Mouse (Mus musculus): Measurements from ENCODE around the gene Dap3.
"Not testable (repeated sequence)": the region's sequence is repeated elsewhere in the genome, so short reads cannot be mapped to it uniquely, and the experiment has no call there.

Dap3 gene

GRCm38 (mm10) chr3:88950576-88951326 is at the start of gene Dap3, which contains the start of gene Ash1l:
Gene Dap3 (minus strand): TSS chr3:88951181.
Gene Ash1l (plus strand): TSS chr3:88950622.
- DNase-seq, result peak; percentile 69

GRCm38 (mm10) chr3:88992793-88993192 is 41.8 kb upstream of the Dap3 start:
- DNase-seq, result no peak

- DNase-seq, result no peak
Observed at GRCm38 (mm10) chr3:88983921-88984381, 33.0 kb upstream of the Dap3 start.

GRCm38 (mm10) chr3:88981206-88982010 is 30.4 kb upstream of the Dap3 start:
- DNase-seq, result no peak

GRCm38 (mm10) chr3:88975012-88975411 is 24.0 kb upstream of the Dap3 start:
- DNase-seq, result no peak

- DNase-seq, result not testable (repeated sequence)
Observed at GRCm38 (mm10) chr3:88963211-88963610, 12.2 kb upstream of the Dap3 start.

- no peak for DNase-seq
Observed at GRCm38 (mm10) chr3:88953736-88954135, 2.8 kb upstream of the Dap3 start.

GRCm38 (mm10) chr3:88953246-88953645 is 2.3 kb upstream of the Dap3 start:
- no peak for DNase-seq

GRCm38 (mm10) chr3:88951327-88951800 is 383 bp upstream of the Dap3 start:
- no peak for DNase-seq

- peak; percentile 91 for DNase-seq
Observed at GRCm38 (mm10) chr3:88949786-88950575, 1.0 kb downstream of the Dap3 start.

- no peak for DNase-seq
Observed at GRCm38 (mm10) chr3:88944109-88944508, 6.9 kb downstream of the Dap3 start.

GRCm38 (mm10) chr3:88942316-88942880 is 8.6 kb downstream of the Dap3 start:
- DNase-seq, result no peak

GRCm38 (mm10) chr3:88939749-88940148 is 11.2 kb downstream of the Dap3 start:
- no peak for DNase-seq

GRCm38 (mm10) chr3:88939071-88939470 is 11.9 kb downstream of the Dap3 start:
- no peak for DNase-seq

GRCm38 (mm10) chr3:88929501-88929900 is 21.5 kb downstream of the Dap3 start:
- no peak for DNase-seq

- DNase-seq, result no peak
Observed at GRCm38 (mm10) chr3:88925651-88926050, 25.3 kb downstream of the Dap3 start.

GRCm38 (mm10) chr3:88923989-88924591 is 26.9 kb downstream of the Dap3 start:
- no peak for DNase-seq

- DNase-seq, result no peak
Observed at GRCm38 (mm10) chr3:88921411-88921810, 29.6 kb downstream of the Dap3 start.

GRCm38 (mm10) chr3:88918981-88919380 is 32.0 kb downstream of the Dap3 start:
- no peak for DNase-seq

- DNase-seq, result no peak
Observed at GRCm38 (mm10) chr3:88914384-88914810, 36.6 kb downstream of the Dap3 start.

- DNase-seq, result peak; percentile 91
Observed at GRCm38 (mm10) chr3:88913511-88914383, 37.2 kb downstream of the Dap3 start, which contains the start of gene Msto1. Gene Msto1 (minus strand): TSS chr3:88913999.
